Mouse (Mus musculus): Measurements from ENCODE around the gene Tmem136. TPM values are rescaled to one million over a fixed set of nuclear protein-coding genes. Genes with fewer than 3 reads are reported as not detected.

Gene Tmem136
- polyA plus RNA-seq, 1 experiment = 0.12 TPM

DNA sequence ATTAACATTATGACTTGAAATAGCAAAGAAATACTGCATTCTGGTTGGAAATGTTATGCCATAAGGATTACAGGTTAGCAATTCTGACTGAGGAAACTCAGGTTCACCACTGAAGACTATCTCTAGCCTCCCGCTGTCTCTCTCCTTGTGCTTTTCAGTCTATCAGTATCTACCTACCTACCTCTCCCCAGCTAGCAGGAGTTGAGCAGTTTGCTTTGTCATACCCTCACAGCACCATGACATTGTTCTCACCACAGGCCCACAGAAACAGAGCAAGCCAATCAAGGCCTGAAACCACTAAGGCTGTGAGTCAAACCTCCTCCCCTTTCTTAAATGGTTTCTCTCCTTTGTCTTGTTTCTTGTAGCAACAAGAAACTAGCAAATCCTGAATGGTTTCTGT is 41.8 kb downstream of the Tmem136 start:
- no peak for TF ChIP-seq FOSL1 (IDR thresholded peaks at IDR 0.05; ENCODE audit: insufficient read depth, low read length, poor library complexity, severe bottlenecking)
- no peak for TF ChIP-seq MAX (IDR thresholded peaks at IDR 0.05)
- no peak for TF ChIP-seq MYOD1 (IDR thresholded peaks at IDR 0.05; ENCODE audit: control insufficient read depth, insufficient read length, low read depth)
- no peak for TF ChIP-seq MYOG (IDR thresholded peaks at IDR 0.05; ENCODE audit: control insufficient read depth, extremely low read depth, insufficient read length)
- TF ChIP-seq CEBPB (IDR thresholded peaks at IDR 0.05; ENCODE audit: low read depth) = no peak
- TF ChIP-seq USF1 (IDR thresholded peaks at IDR 0.05; ENCODE audit: low read depth) = no peak
- TF ChIP-seq CTCF (IDR thresholded peaks at IDR 0.05; ENCODE audit: control insufficient read depth, insufficient read depth, insufficient read length) = no peak
- H3ac ChIP-seq (ENCODE audit: control insufficient read depth, insufficient read length, low read depth) = no peak overlapping the region

DNA sequence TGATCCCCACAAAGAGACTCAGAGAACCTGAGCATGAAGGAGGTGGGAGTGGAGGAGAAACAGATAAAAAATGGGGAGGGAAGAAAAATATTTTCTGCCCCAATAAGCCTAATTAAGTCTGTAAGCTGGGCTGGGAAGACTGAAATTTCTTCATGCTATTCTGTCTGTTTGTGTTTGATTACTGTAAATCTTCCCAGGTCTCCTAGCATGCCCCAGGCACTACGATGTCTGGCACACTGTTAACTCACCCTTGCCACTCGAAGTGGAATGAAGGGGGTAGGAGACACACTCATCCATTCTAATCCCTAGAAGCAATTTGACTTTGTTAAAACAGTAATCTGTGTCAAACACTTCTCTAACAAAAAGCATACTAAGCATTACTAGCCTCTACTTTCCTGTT is 44.6 kb downstream of the Tmem136 start:
- H3K79me2 ChIP-seq (ENCODE audit: control insufficient read depth, insufficient read depth) = peaks cover 97% of the 10 kb centered on the region
- no peaks in the 10 kb centered on the region for H3K27me3 ChIP-seq (ENCODE audit: control insufficient read depth, insufficient read depth, insufficient read length)
- H3K79me3 ChIP-seq (ENCODE audit: low read depth) = peaks cover 66% of the 10 kb centered on the region
- H3K36me3 ChIP-seq (ENCODE audit: control insufficient read depth, insufficient read depth) = no peaks in the 10 kb centered on the region
- TF ChIP-seq FOSL1 (IDR thresholded peaks at IDR 0.05; ENCODE audit: insufficient read depth, low read length, poor library complexity, severe bottlenecking) (no peak), CTCF (IDR thresholded peaks at IDR 0.05; ENCODE audit: control insufficient read depth, insufficient read depth, insufficient read length) (no peak), USF1 (IDR thresholded peaks at IDR 0.05; ENCODE audit: low read depth) (no peak), MYOD1 (IDR thresholded peaks at IDR 0.05; ENCODE audit: control insufficient read depth, insufficient read length, low read depth) (no peak), CEBPB (IDR thresholded peaks at IDR 0.05; ENCODE audit: low read depth) (no peak), MAX (IDR thresholded peaks at IDR 0.05) (no peak), MYOG (IDR thresholded peaks at IDR 0.05; ENCODE audit: control insufficient read depth, extremely low read depth, insufficient read length) (no peak)
- no peak overlapping the region for H3ac ChIP-seq (ENCODE audit: control insufficient read depth, insufficient read length, low read depth)
- no peak overlapping the region for H3K4me3 ChIP-seq (ENCODE audit: insufficient read depth, poor library complexity, severe bottlenecking)

More for the DNA sequence above, 41.8 kb downstream of the Tmem136 start:
- Histone ChIP-seq H3K79me3 (ENCODE audit: low read depth) (peaks cover 72% of the 10 kb centered on the region), H3K4me3 (ENCODE audit: insufficient read depth, poor library complexity, severe bottlenecking) (no peak overlapping the region), H3K36me3 (ENCODE audit: control insufficient read depth, insufficient read depth) (no peaks in the 10 kb centered on the region), H3K27me3 (ENCODE audit: control insufficient read depth, insufficient read depth, insufficient read length) (no peaks in the 10 kb centered on the region), H3K79me2 (ENCODE audit: control insufficient read depth, insufficient read depth) (peaks cover 97% of the 10 kb centered on the region)

- no peak overlapping the region for H3K4me3 ChIP-seq (ENCODE audit: insufficient read depth, poor library complexity, severe bottlenecking)
- TF ChIP-seq CEBPB (IDR thresholded peaks at IDR 0.05; ENCODE audit: low read depth) (no peak), MYOD1 (IDR thresholded peaks at IDR 0.05; ENCODE audit: control insufficient read depth, insufficient read length, low read depth) (no peak), MYOG (IDR thresholded peaks at IDR 0.05; ENCODE audit: control insufficient read depth, extremely low read depth, insufficient read length) (no peak), CTCF (IDR thresholded peaks at IDR 0.05; ENCODE audit: control insufficient read depth, insufficient read depth, insufficient read length) (no peak), FOSL1 (IDR thresholded peaks at IDR 0.05; ENCODE audit: insufficient read depth, low read length, poor library complexity, severe bottlenecking) (no peak), USF1 (IDR thresholded peaks at IDR 0.05; ENCODE audit: low read depth) (no peak), MAX (IDR thresholded peaks at IDR 0.05) (no peak)
- H3K27me3 ChIP-seq (ENCODE audit: control insufficient read depth, insufficient read depth, insufficient read length) = no peaks in the 10 kb centered on the region
- no peak overlapping the region for H3ac ChIP-seq (ENCODE audit: control insufficient read depth, insufficient read length, low read depth)
- H3K79me3 ChIP-seq (ENCODE audit: low read depth) = peaks cover 68% of the 10 kb centered on the region
- peaks cover 97% of the 10 kb centered on the region for H3K79me2 ChIP-seq (ENCODE audit: control insufficient read depth, insufficient read depth)
- H3K36me3 ChIP-seq (ENCODE audit: control insufficient read depth, insufficient read depth) = no peaks in the 10 kb centered on the region
These were observed 45.2 kb downstream of the Tmem136 start for GRCm38 (mm10) chr9:43071176-43071575.

- Histone ChIP-seq H3K27me3 (ENCODE audit: control insufficient read depth, insufficient read depth, insufficient read length) (no peaks in the 10 kb centered on the region), H3K36me3 (ENCODE audit: control insufficient read depth, insufficient read depth) (no peaks in the 10 kb centered on the region), H3ac (ENCODE audit: control insufficient read depth, insufficient read length, low read depth) (no peak overlapping the region), H3K79me2 (ENCODE audit: control insufficient read depth, insufficient read depth) (peaks cover 99% of the 10 kb centered on the region), H3K79me3 (ENCODE audit: low read depth) (peaks cover 68% of the 10 kb centered on the region), H3K4me3 (ENCODE audit: insufficient read depth, poor library complexity, severe bottlenecking) (no peak overlapping the region)
- no peak for TF ChIP-seq MYOD1 (IDR thresholded peaks at IDR 0.05; ENCODE audit: control insufficient read depth, insufficient read length, low read depth)
- TF ChIP-seq MYOG (IDR thresholded peaks at IDR 0.05; ENCODE audit: control insufficient read depth, extremely low read depth, insufficient read length) = no peak
- no peak for TF ChIP-seq CTCF (IDR thresholded peaks at IDR 0.05; ENCODE audit: control insufficient read depth, insufficient read depth, insufficient read length)
- no peak for TF ChIP-seq FOSL1 (IDR thresholded peaks at IDR 0.05; ENCODE audit: insufficient read depth, low read length, poor library complexity, severe bottlenecking)
- no peak for TF ChIP-seq MAX (IDR thresholded peaks at IDR 0.05)
These were observed 45.8 kb downstream of the Tmem136 start for GRCm38 (mm10) chr9:43070566-43070965.

DNA sequence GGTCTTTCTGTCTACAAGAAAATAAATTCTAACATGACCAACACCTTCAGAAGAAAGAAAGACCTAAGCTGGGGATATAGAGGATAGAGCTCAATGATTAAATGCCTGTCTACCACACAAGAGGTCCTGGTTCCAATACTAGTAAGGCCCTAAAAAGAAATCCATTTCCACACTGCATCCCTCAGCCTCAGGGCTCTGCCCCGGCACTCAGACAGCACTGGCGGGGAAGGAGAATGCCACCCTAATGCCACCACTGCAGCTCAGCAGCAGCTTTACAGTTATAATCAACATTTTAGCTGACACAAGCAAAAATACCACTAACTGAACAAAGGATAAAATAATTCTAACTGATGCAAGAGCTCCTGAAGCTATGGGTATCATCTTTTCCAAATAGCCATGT is 46.2 kb downstream of the Tmem136 start:
- H3K79me2 ChIP-seq (ENCODE audit: control insufficient read depth, insufficient read depth) = peaks cover 99% of the 10 kb centered on the region
- no peak overlapping the region for H3ac ChIP-seq (ENCODE audit: control insufficient read depth, insufficient read length, low read depth)
- H3K36me3 ChIP-seq (ENCODE audit: control insufficient read depth, insufficient read depth) = no peaks in the 10 kb centered on the region
- no peak for TF ChIP-seq CEBPB (IDR thresholded peaks at IDR 0.05; ENCODE audit: low read depth)
- no peak for TF ChIP-seq CTCF (IDR thresholded peaks at IDR 0.05; ENCODE audit: control insufficient read depth, insufficient read depth, insufficient read length)
- TF ChIP-seq FOSL1 (IDR thresholded peaks at IDR 0.05; ENCODE audit: insufficient read depth, low read length, poor library complexity, severe bottlenecking) = no peak
- TF ChIP-seq MAX (IDR thresholded peaks at IDR 0.05) = no peak
- no peak for TF ChIP-seq USF1 (IDR thresholded peaks at IDR 0.05; ENCODE audit: low read depth)
- no peak for TF ChIP-seq MYOG (IDR thresholded peaks at IDR 0.05; ENCODE audit: control insufficient read depth, extremely low read depth, insufficient read length)
- TF ChIP-seq MYOD1 (IDR thresholded peaks at IDR 0.05; ENCODE audit: control insufficient read depth, insufficient read length, low read depth) = no peak
- H3K27me3 ChIP-seq (ENCODE audit: control insufficient read depth, insufficient read depth, insufficient read length) = no peaks in the 10 kb centered on the region
- peaks cover 66% of the 10 kb centered on the region for H3K79me3 ChIP-seq (ENCODE audit: low read depth)
- H3K4me3 ChIP-seq (ENCODE audit: insufficient read depth, poor library complexity, severe bottlenecking) = no peak overlapping the region

DNA sequence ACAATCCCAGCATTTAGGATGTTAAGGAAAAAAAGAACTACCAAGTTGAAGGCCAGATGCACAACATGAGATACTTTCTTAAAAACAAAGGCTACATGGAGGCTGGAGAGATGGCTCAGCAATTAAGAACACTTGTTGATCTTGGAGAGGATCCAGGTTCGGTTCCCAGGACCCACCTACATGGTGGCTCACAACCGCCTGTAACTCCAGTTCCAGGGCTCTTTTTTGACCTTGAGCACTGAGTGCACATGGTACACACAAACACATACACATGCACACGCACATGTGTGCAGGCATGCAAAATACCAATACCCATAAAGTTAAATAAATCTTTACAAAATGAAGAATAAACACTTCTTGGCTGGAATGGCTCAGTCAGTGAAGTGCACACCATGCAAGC is 48.5 kb downstream of the Tmem136 start:
- Histone ChIP-seq H3K79me2 (ENCODE audit: control insufficient read depth, insufficient read depth) (peaks cover 99% of the 10 kb centered on the region), H3K4me3 (ENCODE audit: insufficient read depth, poor library complexity, severe bottlenecking) (no peak overlapping the region), H3K79me3 (ENCODE audit: low read depth) (peaks cover 72% of the 10 kb centered on the region), H3K36me3 (ENCODE audit: control insufficient read depth, insufficient read depth) (no peaks in the 10 kb centered on the region), H3ac (ENCODE audit: control insufficient read depth, insufficient read length, low read depth) (no peak overlapping the region), H3K27me3 (ENCODE audit: control insufficient read depth, insufficient read depth, insufficient read length) (no peaks in the 10 kb centered on the region)
- TF ChIP-seq CTCF (IDR thresholded peaks at IDR 0.05; ENCODE audit: control insufficient read depth, insufficient read depth, insufficient read length) (no peak), CEBPB (IDR thresholded peaks at IDR 0.05; ENCODE audit: low read depth) (no peak), MYOD1 (IDR thresholded peaks at IDR 0.05; ENCODE audit: control insufficient read depth, insufficient read length, low read depth) (no peak), FOSL1 (IDR thresholded peaks at IDR 0.05; ENCODE audit: insufficient read depth, low read length, poor library complexity, severe bottlenecking) (no peak)
